Mouse (Mus musculus): ENCODE results near the gene Dnmt3b. TPM values are rescaled to one million over a fixed set of nuclear protein-coding genes. Genes with fewer than 3 reads are reported as not detected.

Gene Dnmt3b
- 5.0 and 5.3 TPM in 2 replicates for polyA plus RNA-seq (2015; fragmentation: Nextera tagmentation; extraction: Ambion mirVana)

- Histone ChIP-seq H3K36me3 (no peaks in the 10 kb centered on the region), H3K4me1 (peaks cover 20% of the 10 kb centered on the region), H3K4me3 (peak within 1 kb of the TSS; percentile 81), H3K27me3 (replicated peaks) (peaks cover 16% of the 10 kb centered on the region; the same call in 1 of the 2 replicates), H3K9ac (peak within 1 kb of the TSS; percentile 90), H3K4me2 (peak within 1 kb of the TSS; percentile 94), H3K9me3 (no peaks in the 10 kb centered on the region), H3K27ac (replicated peaks) (no peak within 1 kb of the TSS)
- ATAC-seq (ENCODE audit: extremely low read depth, insufficient number of reproducible peaks, low FRiP score, low TSS enrichment) = peak; percentile 55
- under 1% methylated on average over 88 of the region's 93 CpGs for WGBS
These were observed at the start of gene Dnmt3b for GRCm38 (mm10) chr2:153649298-153650013. Gene Dnmt3b (plus strand): TSS chr2:153649450.

GRCm38 (mm10) chr2:153600021-153600666 lies 49.1 kb upstream of the Dnmt3b start:
- H3K27ac ChIP-seq (replicated peaks) = peak overlapping the region; percentile 26; the same call in 1 of the 2 replicates
- no peaks in the 10 kb centered on the region for H3K9me3 ChIP-seq
- no peaks in the 10 kb centered on the region for H3K27me3 ChIP-seq (replicated peaks)
- H3K4me2 ChIP-seq = no peak overlapping the region
- ATAC-seq (ENCODE audit: extremely low read depth, insufficient number of reproducible peaks, low FRiP score, low TSS enrichment) = peak; percentile 53; the same call in 1 of the 2 replicates
- peaks cover 16% of the 10 kb centered on the region for H3K4me1 ChIP-seq
- WGBS = 62% methylated on average over 6 of the region's 6 CpGs
- no peak overlapping the region for H3K9ac ChIP-seq
- no peak overlapping the region for H3K4me3 ChIP-seq
- no peaks in the 10 kb centered on the region for H3K36me3 ChIP-seq

- H3K9me3 ChIP-seq = no peaks in the 10 kb centered on the region
- H3K27ac ChIP-seq (replicated peaks) = 0 out of 2 replicates have a peak overlapping the region, but pooled peaks have one; percentile 26
- H3K36me3 ChIP-seq = no peaks in the 10 kb centered on the region
- no peak overlapping the region for H3K4me3 ChIP-seq
- no peak overlapping the region for H3K4me2 ChIP-seq
- no peaks in the 10 kb centered on the region for H3K27me3 ChIP-seq (replicated peaks)
- peaks cover 16% of the 10 kb centered on the region for H3K4me1 ChIP-seq
- ATAC-seq (ENCODE audit: extremely low read depth, insufficient number of reproducible peaks, low FRiP score, low TSS enrichment) = no peak
- 0 out of 2 replicates have a peak overlapping the region, but pooled peaks have one; percentile 24 for H3K9ac ChIP-seq
- WGBS = 53% methylated on average over 16 of the region's 16 CpGs
These were observed 48.3 kb upstream of the Dnmt3b start for GRCm38 (mm10) chr2:153600667-153601648.

- H3K27me3 ChIP-seq (replicated peaks) = no peaks in the 10 kb centered on the region
- no peak overlapping the region for H3K4me3 ChIP-seq
- peaks cover 29% of the 10 kb centered on the region for H3K4me1 ChIP-seq
- no peak overlapping the region for H3K4me2 ChIP-seq
- no peak overlapping the region for H3K9ac ChIP-seq
- no peaks in the 10 kb centered on the region for H3K9me3 ChIP-seq
- WGBS = 36% methylated on average over 4 of the region's 4 CpGs
- no peaks in the 10 kb centered on the region for H3K36me3 ChIP-seq
- H3K27ac ChIP-seq (replicated peaks) = no peak overlapping the region
- no peak for ATAC-seq (ENCODE audit: extremely low read depth, insufficient number of reproducible peaks, low FRiP score, low TSS enrichment)
These were observed 45.5 kb upstream of the Dnmt3b start for GRCm38 (mm10) chr2:153603724-153604123.

- Histone ChIP-seq H3K36me3 (no peaks in the 10 kb centered on the region), H3K4me1 (peaks cover 38% of the 10 kb centered on the region), H3K4me2 (no peak overlapping the region), H3K27ac (replicated peaks) (no peak overlapping the region), H3K9ac (no peak overlapping the region), H3K4me3 (no peak overlapping the region), H3K9me3 (no peaks in the 10 kb centered on the region), H3K27me3 (replicated peaks) (no peaks in the 10 kb centered on the region)
- WGBS = 80% methylated on average over 3 of the region's 3 CpGs
- no peak for ATAC-seq (ENCODE audit: extremely low read depth, insufficient number of reproducible peaks, low FRiP score, low TSS enrichment)
These were observed 42.8 kb upstream of the Dnmt3b start for GRCm38 (mm10) chr2:153606421-153606820.

GRCm38 (mm10) chr2:153607870-153608515 lies 41.3 kb upstream of the Dnmt3b start:
- peak overlapping the region; percentile 24 for H3K27ac ChIP-seq (replicated peaks)
- H3K9ac ChIP-seq = no peak overlapping the region
- no peak overlapping the region for H3K4me2 ChIP-seq
- H3K9me3 ChIP-seq = no peaks in the 10 kb centered on the region
- no peak overlapping the region for H3K4me3 ChIP-seq
- H3K4me1 ChIP-seq = peaks cover 51% of the 10 kb centered on the region
- no peaks in the 10 kb centered on the region for H3K27me3 ChIP-seq (replicated peaks)
- H3K36me3 ChIP-seq = no peaks in the 10 kb centered on the region
- no peak for ATAC-seq (ENCODE audit: extremely low read depth, insufficient number of reproducible peaks, low FRiP score, low TSS enrichment)
- 73% methylated on average over 13 of the region's 13 CpGs for WGBS

GRCm38 (mm10) chr2:153609058-153609457 lies 40.2 kb upstream of the Dnmt3b start:
- Histone ChIP-seq H3K4me2 (no peak overlapping the region), H3K9me3 (no peaks in the 10 kb centered on the region), H3K4me3 (no peak overlapping the region), H3K4me1 (peaks cover 53% of the 10 kb centered on the region), H3K27ac (replicated peaks) (no peak overlapping the region), H3K9ac (no peak overlapping the region), H3K27me3 (replicated peaks) (no peaks in the 10 kb centered on the region), H3K36me3 (no peaks in the 10 kb centered on the region)
- WGBS = 65% methylated on average over 8 of the region's 8 CpGs
- no peak for ATAC-seq (ENCODE audit: extremely low read depth, insufficient number of reproducible peaks, low FRiP score, low TSS enrichment)

- Histone ChIP-seq H3K4me3 (no peak overlapping the region), H3K9me3 (no peaks in the 10 kb centered on the region), H3K4me2 (no peak overlapping the region), H3K27ac (replicated peaks) (peak overlapping the region; percentile 83), H3K4me1 (peaks cover 53% of the 10 kb centered on the region), H3K27me3 (replicated peaks) (no peaks in the 10 kb centered on the region), H3K9ac (no peak overlapping the region), H3K36me3 (no peaks in the 10 kb centered on the region)
- no peak for ATAC-seq (ENCODE audit: extremely low read depth, insufficient number of reproducible peaks, low FRiP score, low TSS enrichment)
- 9% methylated on average over 9 of the region's 9 CpGs for WGBS
These were observed 39.7 kb upstream of the Dnmt3b start for GRCm38 (mm10) chr2:153609548-153609947.

- Histone ChIP-seq H3K27me3 (replicated peaks) (no peaks in the 10 kb centered on the region), H3K9ac (peak overlapping the region; percentile 74), H3K9me3 (no peaks in the 10 kb centered on the region), H3K4me3 (no peak overlapping the region), H3K4me1 (peaks cover 53% of the 10 kb centered on the region), H3K36me3 (peaks cover 7% of the 10 kb centered on the region), H3K27ac (replicated peaks) (peak overlapping the region; percentile 83), H3K4me2 (peak overlapping the region; percentile 16)
- peak; percentile 31; the same call in 1 of the 2 replicates for ATAC-seq (ENCODE audit: extremely low read depth, insufficient number of reproducible peaks, low FRiP score, low TSS enrichment)
- WGBS = 9% methylated on average over 14 of the region's 14 CpGs
These were observed 38.6 kb upstream of the Dnmt3b start for GRCm38 (mm10) chr2:153610426-153611240.

- Histone ChIP-seq H3K9me3 (no peaks in the 10 kb centered on the region), H3K4me3 (no peak overlapping the region), H3K4me1 (peaks cover 53% of the 10 kb centered on the region), H3K27ac (replicated peaks) (peak overlapping the region; percentile 83), H3K4me2 (no peak overlapping the region), H3K27me3 (replicated peaks) (no peaks in the 10 kb centered on the region), H3K9ac (peak overlapping the region; percentile 74), H3K36me3 (peaks cover 7% of the 10 kb centered on the region)
- ATAC-seq (ENCODE audit: extremely low read depth, insufficient number of reproducible peaks, low FRiP score, low TSS enrichment) = no peak
- WGBS = 52% methylated on average over 7 of the region's 7 CpGs
These were observed 38.0 kb upstream of the Dnmt3b start for GRCm38 (mm10) chr2:153611241-153611630.

Data from heart, embryonic 13.5 days (tissue).